ENCODE assay signal across 9 mouse cellular contexts in genomic region chr14:122280309-122281071, GRCm38 (mm10).
DNase-seq lines count a peak whose midpoint lies in the region; ATAC-seq lines count a peak whose summit lies in the region.
"Had no signal": no experiment of that assay in that cellular context is flagged by ENCODE, and none has a peak within 500 bp of the region (broad histone marks: within the 10 kb centered on the region; RNA-seq: fewer than 3 reads in every experiment).

No protein-coding gene starts in this region.

- WGBS in limb, embryonic 10.5 days, result 26% methylated on average over 21 of the region's 21 CpGs

- H3K9me3 ChIP-seq in limb, embryonic 10.5 days (replicated peaks), result no peaks in the 10 kb centered on the region

- H3K4me3 ChIP-seq in limb, embryonic 10.5 days, result no peak overlapping the region

- H3K36me3 ChIP-seq in limb, embryonic 10.5 days, result no peaks in the 10 kb centered on the region

- peaks cover 33% of the 10 kb centered on the region for H3K27me3 ChIP-seq in limb, embryonic 10.5 days (ENCODE audit: low read depth, poor library complexity, severe bottlenecking)

- peak; percentile 71 for DNase-seq in ES-CJ7 (ENCODE audit: low read depth, low spot score)
- peak; percentile 69 for DNase-seq in embryo, embryonic 10.5 days (ENCODE audit: low spot score)
- DNase-seq in heart, postnatal 14 days, result peak; percentile 8 to 16
- DNase-seq in limb, embryonic 10.5 days (ENCODE audit: low spot score), result peak; percentile 78
- no peak for DNase-seq in gastrocnemius, postnatal 4 days (ENCODE audit: low spot score in 2 of 2)
- DNase-seq in layer of hippocampus, adult 18-20 months (ENCODE audit: low spot score in 2 of 2), result no peak
- DNase-seq: thymus, adult 18-20 months had no signal

- intact Hi-C loops in heart, postnatal 14 days (cut with DNase I), result no loop called here

- ATAC-seq in activated CD4-positive, CD25-positive, alpha-beta regulatory T cell, adult 4 months, result no peak
- no peak for ATAC-seq in cerebellum, adult (ENCODE audit: insufficient number of reproducible peaks, low FRiP score, low TSS enrichment)

- peaks cover 25% of the 10 kb centered on the region for H3K4me1 ChIP-seq in limb, embryonic 10.5 days

- peak overlapping the region; percentile 80 for H3K27ac ChIP-seq in limb, embryonic 10.5 days

Comparison
In these comparisons a context has a peak if more than half of its experiments do, and no peak if none do; other contexts are left out.
1. DNase-seq: peak in ES-CJ7 (single experiment), embryo, embryonic 10.5 days (single experiment), heart, postnatal 14 days (2 of 2) and limb, embryonic 10.5 days (single experiment); none in gastrocnemius, postnatal 4 days (0 of 2) and layer of hippocampus, adult 18-20 months (0 of 2).